Mouse (Mus musculus): Measurements from ENCODE around the gene Pbx4.
A peak's percentile ranks its signal among the peaks of the same experiment; 100 is the strongest.

Pbx4 gene

DNA sequence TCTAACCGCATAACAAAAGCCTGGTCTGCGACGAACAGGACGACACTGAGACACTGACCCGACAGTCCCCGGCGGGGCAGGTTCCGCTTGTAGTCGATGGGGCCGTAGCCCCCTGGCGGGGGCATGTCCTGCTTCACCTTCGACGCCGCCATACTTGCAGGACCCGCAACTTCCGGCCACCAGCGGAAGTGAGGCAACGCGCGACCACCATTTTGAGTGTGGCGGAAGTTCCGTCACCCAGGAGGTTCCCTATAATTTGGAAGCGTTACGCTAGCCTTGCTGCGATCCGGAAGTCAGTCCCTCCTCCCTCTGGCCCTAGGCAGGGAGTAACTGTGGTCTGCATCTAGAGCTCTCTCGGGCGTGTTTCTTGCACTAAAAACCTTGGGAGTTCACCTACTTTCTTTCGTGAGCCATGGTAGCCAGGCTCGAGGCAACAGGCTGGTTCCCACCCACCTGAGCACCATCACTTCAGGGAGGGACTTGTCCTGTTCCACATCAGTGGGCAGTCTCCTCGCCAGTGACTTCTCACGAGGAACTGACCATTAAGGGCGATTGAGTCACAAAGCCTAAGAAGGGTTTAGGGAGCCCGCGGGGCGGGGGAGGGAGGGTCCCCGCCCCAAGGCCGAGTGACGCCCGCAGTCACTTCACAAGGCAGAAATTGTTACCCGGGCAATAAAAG lies 69.3 kb downstream of the Pbx4 start:
- Histone ChIP-seq H3K36me3 (ENCODE audit: insufficient read depth, low read length) (peaks cover 40% of the 10 kb centered on the region), H3K4me1 (replicated peaks; ENCODE audit: low read depth, low read length) (peaks cover 75% of the 10 kb centered on the region), H3K9me3 (ENCODE audit: low read length) (no peaks in the 10 kb centered on the region), H3K4me3 (replicated peaks; ENCODE audit: low read length) (peak overlapping the region; percentile 93), H3K27me3 (ENCODE audit: insufficient read depth, low read length) (no peaks in the 10 kb centered on the region)
- TF ChIP-seq CTCF (conservative IDR thresholded peaks at IDR 0.05; ENCODE audit: low read length) = peak; percentile 30
- no peak for TF ChIP-seq NANOG (IDR thresholded peaks at IDR 0.05; ENCODE audit: borderline replicate concordance, low read length)

DNA sequence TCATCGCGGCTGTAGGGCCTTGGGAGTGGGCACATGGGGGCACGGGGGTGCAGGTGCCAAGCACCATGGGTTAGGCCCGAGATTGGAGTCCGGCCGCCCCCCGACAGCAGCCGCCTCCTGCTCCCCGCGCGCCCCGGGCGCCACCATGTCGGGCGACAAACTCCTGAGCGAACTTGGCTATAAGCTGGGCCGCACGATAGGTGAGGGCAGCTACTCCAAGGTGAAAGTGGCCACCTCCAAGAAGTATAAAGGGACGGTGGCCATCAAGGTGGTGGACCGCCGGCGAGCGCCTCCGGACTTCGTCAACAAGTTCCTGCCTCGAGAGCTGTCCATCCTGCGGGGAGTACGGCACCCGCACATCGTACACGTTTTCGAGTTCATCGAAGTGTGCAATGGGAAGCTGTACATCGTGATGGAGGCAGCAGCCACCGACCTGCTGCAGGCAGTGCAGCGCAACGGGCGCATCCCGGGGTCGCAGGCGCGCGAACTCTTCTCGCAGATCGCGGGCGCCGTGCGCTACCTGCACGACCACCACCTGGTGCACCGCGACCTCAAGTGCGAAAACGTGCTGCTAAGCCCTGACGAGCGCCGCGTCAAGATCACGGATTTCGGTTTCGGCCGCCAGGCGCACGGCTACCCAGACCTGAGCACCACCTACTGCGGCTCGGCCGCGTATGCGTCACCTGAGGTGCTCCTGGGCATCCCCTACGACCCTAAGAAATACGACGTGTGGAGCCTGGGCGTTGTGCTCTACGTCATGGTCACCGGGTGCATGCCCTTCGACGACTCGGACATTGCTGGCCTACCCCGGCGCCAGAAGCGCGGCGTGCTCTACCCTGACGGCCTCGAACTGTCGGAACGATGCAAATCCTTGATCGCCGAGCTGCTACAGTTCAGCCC lies 70.1 kb downstream of the Pbx4 start, which contains the start of the genes Tssk6, Ndufa13 and Yjefn3:
Gene Tssk6 (plus strand): TSS at position 22 of the 900 bp plus-strand sequence.
Gene Ndufa13 (minus strand): TSS at position 396 of the 900 bp plus-strand sequence.
Gene Yjefn3 (minus strand): TSS at position 550 of the 900 bp plus-strand sequence.
- TF ChIP-seq NANOG (IDR thresholded peaks at IDR 0.05; ENCODE audit: borderline replicate concordance, low read length) (no peak), CTCF (conservative IDR thresholded peaks at IDR 0.05; ENCODE audit: low read length) (no peak), POU5F1 (IDR thresholded peaks at IDR 0.05; ENCODE audit: borderline replicate concordance, low read length) (no peak)
- Histone ChIP-seq H3K4me3 (replicated peaks; ENCODE audit: low read length) (peak within 1 kb of the TSS; percentile 93), H3K4me1 (replicated peaks; ENCODE audit: low read depth, low read length) (peaks cover 69% of the 10 kb centered on the region), H3K27me3 (ENCODE audit: insufficient read depth, low read length) (no peaks in the 10 kb centered on the region), H3K36me3 (ENCODE audit: insufficient read depth, low read length) (peaks cover 40% of the 10 kb centered on the region), H3K9me3 (ENCODE audit: low read length) (no peaks in the 10 kb centered on the region)

DNA sequence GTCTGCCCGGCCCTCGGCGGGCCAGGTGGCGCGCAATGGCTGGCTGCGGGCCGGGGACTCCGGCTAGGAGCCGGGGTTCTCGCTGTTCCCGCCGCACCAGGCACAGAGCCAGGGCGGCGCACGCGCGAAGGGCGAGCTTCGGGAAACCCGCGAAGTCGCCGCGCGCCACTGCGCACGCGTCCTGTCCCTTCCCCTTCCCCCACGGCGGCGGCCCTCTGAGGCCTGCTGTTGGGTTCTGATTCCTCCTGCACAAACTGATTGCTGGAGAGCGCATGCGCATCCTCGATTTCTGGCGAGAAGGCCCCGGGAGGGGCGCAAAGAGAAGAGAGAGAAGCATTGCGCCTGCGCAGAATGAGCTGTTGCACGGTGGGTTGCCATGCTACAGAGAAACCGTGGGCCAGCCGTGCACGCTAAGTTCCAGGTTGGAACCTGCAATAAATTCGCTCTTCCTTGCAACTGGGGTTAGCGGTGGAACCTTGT lies 70.8 kb downstream of the Pbx4 start:
- Histone ChIP-seq H3K4me1 (replicated peaks; ENCODE audit: low read depth, low read length) (peaks cover 69% of the 10 kb centered on the region), H3K4me3 (replicated peaks; ENCODE audit: low read length) (peak overlapping the region; percentile 93), H3K36me3 (ENCODE audit: insufficient read depth, low read length) (peaks cover 40% of the 10 kb centered on the region), H3K9me3 (ENCODE audit: low read length) (no peaks in the 10 kb centered on the region), H3K27me3 (ENCODE audit: insufficient read depth, low read length) (no peaks in the 10 kb centered on the region)
- no peak for TF ChIP-seq NANOG (IDR thresholded peaks at IDR 0.05; ENCODE audit: borderline replicate concordance, low read length)
- TF ChIP-seq CTCF (conservative IDR thresholded peaks at IDR 0.05; ENCODE audit: low read length) = no peak
- no peak for TF ChIP-seq POU5F1 (IDR thresholded peaks at IDR 0.05; ENCODE audit: borderline replicate concordance, low read length)

DNA sequence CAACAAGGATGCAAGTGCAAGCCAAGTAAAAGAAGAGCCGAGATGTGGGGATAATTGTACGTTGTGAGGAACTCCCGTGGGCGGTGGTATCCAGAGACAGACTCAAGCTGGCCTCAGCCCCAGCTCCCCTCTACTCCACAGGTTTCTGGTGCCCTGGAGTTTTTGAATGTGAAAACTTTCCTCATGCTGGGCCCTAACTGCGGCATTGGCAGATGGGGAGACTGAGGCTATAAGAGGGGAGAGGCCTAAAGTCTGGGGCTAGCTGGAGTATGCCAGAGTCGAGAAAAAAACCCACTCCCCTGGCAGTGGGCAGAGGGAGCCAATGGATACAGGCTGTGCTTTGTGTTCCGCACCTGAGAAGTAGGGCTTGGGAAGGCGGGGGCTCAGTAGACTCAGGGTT lies 71.8 kb downstream of the Pbx4 start:
- H3K27me3 ChIP-seq (ENCODE audit: insufficient read depth, low read length) = no peaks in the 10 kb centered on the region
- peaks cover 43% of the 10 kb centered on the region for H3K36me3 ChIP-seq (ENCODE audit: insufficient read depth, low read length)
- H3K4me1 ChIP-seq (replicated peaks; ENCODE audit: low read depth, low read length) = peaks cover 67% of the 10 kb centered on the region
- H3K9me3 ChIP-seq (ENCODE audit: low read length) = no peaks in the 10 kb centered on the region
- H3K4me3 ChIP-seq (replicated peaks; ENCODE audit: low read length) = peak overlapping the region; percentile 93
- TF ChIP-seq NANOG (IDR thresholded peaks at IDR 0.05; ENCODE audit: borderline replicate concordance, low read length) (no peak), POU5F1 (IDR thresholded peaks at IDR 0.05; ENCODE audit: borderline replicate concordance, low read length) (no peak), CTCF (conservative IDR thresholded peaks at IDR 0.05; ENCODE audit: low read length) (no peak)

- TF ChIP-seq NANOG (IDR thresholded peaks at IDR 0.05; ENCODE audit: borderline replicate concordance, low read length) (no peak), POU5F1 (IDR thresholded peaks at IDR 0.05; ENCODE audit: borderline replicate concordance, low read length) (no peak), CTCF (conservative IDR thresholded peaks at IDR 0.05; ENCODE audit: low read length) (no peak)
- H3K4me3 ChIP-seq (replicated peaks; ENCODE audit: low read length) = no peak overlapping the region
These were observed 74.0 kb downstream of the Pbx4 start for GRCm38 (mm10) chr8:69906260-69906659.

GRCm38 (mm10) chr8:69907106-69907505 lies 74.8 kb downstream of the Pbx4 start:
- H3K9me3 ChIP-seq (ENCODE audit: low read length) = no peaks in the 10 kb centered on the region
- TF ChIP-seq CTCF (conservative IDR thresholded peaks at IDR 0.05; ENCODE audit: low read length) (no peak), NANOG (IDR thresholded peaks at IDR 0.05; ENCODE audit: borderline replicate concordance, low read length) (no peak), POU5F1 (IDR thresholded peaks at IDR 0.05; ENCODE audit: borderline replicate concordance, low read length) (no peak)
- H3K4me3 ChIP-seq (replicated peaks; ENCODE audit: low read length) = no peak overlapping the region
- H3K36me3 ChIP-seq (ENCODE audit: insufficient read depth, low read length) = peaks cover 61% of the 10 kb centered on the region
- H3K4me1 ChIP-seq (replicated peaks; ENCODE audit: low read depth, low read length) = peaks cover 58% of the 10 kb centered on the region
- no peaks in the 10 kb centered on the region for H3K27me3 ChIP-seq (ENCODE audit: insufficient read depth, low read length)

More at GRCm38 (mm10) chr8:69906260-69906659, 74.0 kb downstream of the Pbx4 start:
- peaks cover 62% of the 10 kb centered on the region for H3K4me1 ChIP-seq (replicated peaks; ENCODE audit: low read depth, low read length)
- H3K9me3 ChIP-seq (ENCODE audit: low read length) = no peaks in the 10 kb centered on the region
- H3K27me3 ChIP-seq (ENCODE audit: insufficient read depth, low read length) = no peaks in the 10 kb centered on the region
- H3K36me3 ChIP-seq (ENCODE audit: insufficient read depth, low read length) = peaks cover 52% of the 10 kb centered on the region

DNA sequence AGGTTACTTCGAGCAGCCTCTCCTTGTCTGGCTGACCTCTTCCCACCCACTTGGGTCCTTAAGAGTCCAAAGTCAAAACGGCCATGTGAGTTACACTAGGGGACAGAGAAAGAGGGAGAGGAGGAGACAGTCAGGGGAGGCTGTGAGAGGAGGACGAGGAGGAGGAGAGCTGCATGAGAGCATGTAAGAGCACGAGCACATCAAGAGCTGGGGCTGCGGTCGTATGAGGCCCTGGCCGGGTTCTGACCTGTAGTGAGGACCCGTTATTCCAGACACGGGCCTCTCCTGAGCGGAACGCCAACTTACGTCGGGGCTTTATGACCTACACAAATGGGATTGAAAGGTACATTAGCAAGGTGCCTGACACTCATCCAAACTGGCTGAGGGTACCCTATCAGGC lies 79.6 kb downstream of the Pbx4 start:
- Histone ChIP-seq H3K4me3 (replicated peaks; ENCODE audit: low read length) (no peak overlapping the region), H3K9me3 (ENCODE audit: low read length) (no peaks in the 10 kb centered on the region), H3K27me3 (ENCODE audit: insufficient read depth, low read length) (no peaks in the 10 kb centered on the region), H3K36me3 (ENCODE audit: insufficient read depth, low read length) (peaks cover 100% of the 10 kb centered on the region), H3K4me1 (replicated peaks; ENCODE audit: low read depth, low read length) (peaks cover 67% of the 10 kb centered on the region)
- no peak for TF ChIP-seq NANOG (IDR thresholded peaks at IDR 0.05; ENCODE audit: borderline replicate concordance, low read length)
- no peak for TF ChIP-seq POU5F1 (IDR thresholded peaks at IDR 0.05; ENCODE audit: borderline replicate concordance, low read length)
- no peak for TF ChIP-seq CTCF (conservative IDR thresholded peaks at IDR 0.05; ENCODE audit: low read length)

- no peak for TF ChIP-seq NANOG (IDR thresholded peaks at IDR 0.05; ENCODE audit: borderline replicate concordance, low read length)
- TF ChIP-seq CTCF (conservative IDR thresholded peaks at IDR 0.05; ENCODE audit: low read length) = no peak
- TF ChIP-seq POU5F1 (IDR thresholded peaks at IDR 0.05; ENCODE audit: borderline replicate concordance, low read length) = no peak
- Histone ChIP-seq H3K4me3 (replicated peaks; ENCODE audit: low read length) (no peak overlapping the region), H3K4me1 (replicated peaks; ENCODE audit: low read depth, low read length) (peaks cover 70% of the 10 kb centered on the region), H3K9me3 (ENCODE audit: low read length) (no peaks in the 10 kb centered on the region), H3K27me3 (ENCODE audit: insufficient read depth, low read length) (no peaks in the 10 kb centered on the region), H3K36me3 (ENCODE audit: insufficient read depth, low read length) (peaks cover 100% of the 10 kb centered on the region)
These were observed 80.3 kb downstream of the Pbx4 start for GRCm38 (mm10) chr8:69912478-69913074.

Data from E14TG2a.4 (cell line).